Mouse (Mus musculus) lung, embryonic 16.5 days (tissue): Measurements from ENCODE around the gene Rundc3a. TPM values are rescaled to one million over a fixed set of nuclear protein-coding genes. Genes with fewer than 3 reads are reported as not detected.

ENCODE experiments used
- ATAC-seq: fragments of 200-750 bp; cut with Nextera tagmentation; 2 replicates; pipeline ENCODE4 v1.8.0; 2017; ENCODE audit warnings: low read depth, mild to moderate bottlenecking, moderate library complexity
- H3K27ac ChIP-seq: fragments of 300-500 bp; sonication (generic); 2 replicates; pipeline ENCODE4 v1.5.1; 2014; ENCODE audit warnings: mild to moderate bottlenecking, control low read depth, low read length
- H3K27me3 ChIP-seq: fragments of 300-500 bp; sonication (generic); 2 replicates; pipeline ENCODE4 v1.6.1; 2014; ENCODE audit warnings: low read depth, low read length, mixed read lengths; ENCODE audit not compliant: control insufficient read depth, insufficient read depth
- H3K36me3 ChIP-seq: fragments of 300-500 bp; sonication (generic); 2 replicates; pipeline ENCODE4 v1.6.1; 2014; ENCODE audit warnings: low read length; ENCODE audit not compliant: control insufficient read depth, insufficient read depth
- H3K4me1 ChIP-seq: fragments of 300-500 bp; sonication (generic); replicated peaks from 2 replicates; pipeline ENCODE4 v1.6.1; 2014; ENCODE audit warnings: low read length, mixed read lengths; ENCODE audit not compliant: control insufficient read depth, insufficient read depth
- H3K4me2 ChIP-seq: fragments of 300-500 bp; sonication (generic); 2 replicates; pipeline ENCODE4 v1.6.1; 2014; ENCODE audit warnings: low read depth, low read length, control low read depth
- H3K4me3 ChIP-seq: fragments of 300-500 bp; sonication (generic); 2 replicates; pipeline ENCODE4 v1.5.1; 2014; ENCODE audit warnings: mild to moderate bottlenecking, low read length, control low read depth
- H3K9ac ChIP-seq: fragments of 300-500 bp; sonication (generic); 2 replicates; pipeline ENCODE4 v1.6.1; 2014; ENCODE audit warnings: low read length, control low read depth
- H3K9me3 ChIP-seq: fragments of 300-500 bp; sonication (generic); 2 replicates; pipeline ENCODE4 v1.6.1; 2016; ENCODE audit warnings: low read length; ENCODE audit not compliant: control insufficient read depth
- WGBS: fragments of 180-500 bp; shearing (Covaris S2); extraction: QIAGEN DNeasy Blood & Tissue Kit; methylation state at CpG from one replicate; pipeline ENCODE4 v1.1.7; 2014; 5-methylcytosine and 5-hydroxymethylcytosine counted together
- polyA plus RNA-seq: library from polyadenylated mRNA; unstranded; fragments of >200 nt; fragmentation: Nextera tagmentation; extraction: Ambion mirVana; gene quantifications from 2 replicates; pipeline ENCODE4 v1.2.1, GENCODE M21; 2015

Rundc3a gene
- polyA plus RNA-seq, 1 experiment from 2014 or later, result 1.8 TPM

- no peak overlapping the region for H3K9ac ChIP-seq
- no peaks in the 10 kb centered on the region; the same call in 1 of the 2 replicates for H3K9me3 ChIP-seq
- no peak overlapping the region for H3K4me3 ChIP-seq
- no peak overlapping the region for H3K27ac ChIP-seq
- H3K4me2 ChIP-seq, result no peak overlapping the region
- 74% methylated on average over 7 of the region's 7 CpGs for WGBS
- no peaks in the 10 kb centered on the region for H3K36me3 ChIP-seq
- ATAC-seq, result no peak
- H3K27me3 ChIP-seq, result peaks cover 47% of the 10 kb centered on the region
- H3K4me1 ChIP-seq, result peaks cover 29% of the 10 kb centered on the region
Measured at GRCm38 (mm10) chr11:102396671-102397141, 3.5 kb downstream of the Rundc3a start.

GRCm38 (mm10) chr11:102398007-102398825 lies 5.0 kb downstream of the Rundc3a start:
- H3K27me3 ChIP-seq, result peaks cover 44% of the 10 kb centered on the region
- no peaks in the 10 kb centered on the region for H3K9me3 ChIP-seq
- 65% methylated on average over 20 of the region's 20 CpGs for WGBS
- peaks cover 22% of the 10 kb centered on the region for H3K4me1 ChIP-seq
- ATAC-seq, result no peak
- no peak overlapping the region for H3K4me3 ChIP-seq
- no peak overlapping the region for H3K9ac ChIP-seq
- peaks cover 9% of the 10 kb centered on the region for H3K36me3 ChIP-seq
- H3K27ac ChIP-seq, result no peak overlapping the region
- H3K4me2 ChIP-seq, result no peak overlapping the region

GRCm38 (mm10) chr11:102399107-102399506 lies 5.9 kb downstream of the Rundc3a start:
- ATAC-seq, result no peak
- WGBS, result 9% methylated on average over 15 of the region's 15 CpGs
- Histone ChIP-seq H3K9me3 (no peaks in the 10 kb centered on the region), H3K27me3 (peaks cover 44% of the 10 kb centered on the region), H3K36me3 (peaks cover 15% of the 10 kb centered on the region), H3K4me2 (no peak overlapping the region; the same call in 1 of the 2 replicates), H3K4me1 (peaks cover 13% of the 10 kb centered on the region), H3K27ac (no peak overlapping the region), H3K4me3 (peak overlapping the region; percentile 32; the same call in 1 of the 2 replicates), H3K9ac (no peak overlapping the region)

GRCm38 (mm10) chr11:102399610-102400072 lies 6.4 kb downstream of the Rundc3a start:
- WGBS, result 1% methylated on average over 32 of the region's 34 CpGs
- peak overlapping the region; percentile 24; the same call in 1 of the 2 replicates for H3K9ac ChIP-seq

GRCm38 (mm10) chr11:102400513-102401084 lies 7.4 kb downstream of the Rundc3a start:
- H3K9me3 ChIP-seq, result no peaks in the 10 kb centered on the region
- peaks cover 18% of the 10 kb centered on the region for H3K36me3 ChIP-seq
- no peak overlapping the region for H3K4me3 ChIP-seq
- H3K27ac ChIP-seq, result no peak overlapping the region
- H3K9ac ChIP-seq, result no peak overlapping the region
- H3K27me3 ChIP-seq, result peaks cover 35% of the 10 kb centered on the region
- no peak overlapping the region for H3K4me2 ChIP-seq
- H3K4me1 ChIP-seq, result peaks cover 23% of the 10 kb centered on the region
- WGBS, result 20% methylated on average over 12 of the region's 12 CpGs
- ATAC-seq, result no peak

More at GRCm38 (mm10) chr11:102399610-102400072, 6.4 kb downstream of the Rundc3a start:
- no peak overlapping the region for H3K27ac ChIP-seq
- peak overlapping the region; percentile 53 for H3K4me2 ChIP-seq
- H3K4me1 ChIP-seq, result peaks cover 15% of the 10 kb centered on the region
- H3K4me3 ChIP-seq, result peak overlapping the region; percentile 32
- H3K27me3 ChIP-seq, result peaks cover 39% of the 10 kb centered on the region
- H3K36me3 ChIP-seq, result peaks cover 18% of the 10 kb centered on the region
- H3K9me3 ChIP-seq, result no peaks in the 10 kb centered on the region
- ATAC-seq, result no peak

- no peak overlapping the region for H3K9ac ChIP-seq
- peaks cover 31% of the 10 kb centered on the region for H3K27me3 ChIP-seq
Measured at GRCm38 (mm10) chr11:102401898-102402500, 8.8 kb downstream of the Rundc3a start.

GRCm38 (mm10) chr11:102403657-102404056 lies 10.5 kb downstream of the Rundc3a start:
- WGBS, result 94% methylated on average over 11 of the region's 11 CpGs
- no peak for ATAC-seq

More at GRCm38 (mm10) chr11:102401898-102402500, 8.8 kb downstream of the Rundc3a start:
- no peak overlapping the region for H3K4me2 ChIP-seq
- no peak overlapping the region for H3K4me3 ChIP-seq
- H3K9me3 ChIP-seq, result no peaks in the 10 kb centered on the region
- ATAC-seq, result no peak
- peaks cover 18% of the 10 kb centered on the region for H3K36me3 ChIP-seq
- no peak overlapping the region for H3K27ac ChIP-seq
- peaks cover 34% of the 10 kb centered on the region for H3K4me1 ChIP-seq
- WGBS, result 61% methylated on average over 12 of the region's 12 CpGs

GRCm38 (mm10) chr11:102404161-102405010 lies 11.2 kb downstream of the Rundc3a start:
- H3K27ac ChIP-seq, result no peak overlapping the region
- H3K36me3 ChIP-seq, result peaks cover 18% of the 10 kb centered on the region
- no peaks in the 10 kb centered on the region for H3K9me3 ChIP-seq
- H3K4me2 ChIP-seq, result no peak overlapping the region
- WGBS, result 69% methylated on average over 18 of the region's 18 CpGs
- no peak overlapping the region for H3K9ac ChIP-seq
- H3K27me3 ChIP-seq, result peaks cover 12% of the 10 kb centered on the region
- no peak overlapping the region for H3K4me3 ChIP-seq
- ATAC-seq, result no peak
- H3K4me1 ChIP-seq, result peaks cover 29% of the 10 kb centered on the region

More at GRCm38 (mm10) chr11:102403657-102404056, 10.5 kb downstream of the Rundc3a start:
- H3K4me3 ChIP-seq, result no peak overlapping the region
- H3K9me3 ChIP-seq, result no peaks in the 10 kb centered on the region
- peaks cover 34% of the 10 kb centered on the region for H3K4me1 ChIP-seq
- H3K4me2 ChIP-seq, result no peak overlapping the region
- peaks cover 18% of the 10 kb centered on the region for H3K36me3 ChIP-seq
- H3K27ac ChIP-seq, result no peak overlapping the region
- H3K9ac ChIP-seq, result no peak overlapping the region
- H3K27me3 ChIP-seq, result peaks cover 19% of the 10 kb centered on the region
